Mouse (Mus musculus) cerebellum, adult 2 months (tissue): ENCODE data around the gene Fer.

Experiments used
- CTCF ChIP-seq: fragments of 200-500 bp; IDR thresholded peaks from 2 replicates; pipeline ENCODE4 v1.5.1; 2011; ENCODE audit warnings: low read depth, mild to moderate bottlenecking, control low read depth, low read length, moderate library complexity, borderline replicate concordance; ENCODE audit not compliant: insufficient read depth
- POLR2A ChIP-seq: fragments of 200-500 bp; IDR thresholded peaks from 2 replicates; pipeline ENCODE4 v1.6.1; 2011; ENCODE audit warnings: low read length, control low read depth, borderline replicate concordance; ENCODE audit not compliant: insufficient read depth

DNA sequence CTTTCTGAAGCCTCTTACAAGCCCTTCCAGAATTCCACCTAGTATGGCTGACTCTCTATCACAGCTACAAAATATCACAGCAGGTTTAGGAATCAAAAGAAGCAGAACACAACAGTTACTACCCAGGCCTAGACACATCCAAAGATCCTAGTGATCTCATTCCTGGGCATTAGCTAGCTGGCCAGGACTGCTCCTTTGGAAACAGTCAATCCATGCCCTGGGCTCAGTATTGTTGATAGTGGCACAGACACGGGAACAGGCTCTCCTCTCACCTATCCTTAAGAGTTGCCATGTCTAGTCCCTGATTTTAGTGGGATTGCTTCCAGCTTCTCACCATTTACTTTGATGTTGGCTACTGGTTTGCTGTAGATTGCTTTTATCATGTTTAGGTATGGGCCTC is 20.6 kb upstream of the Fer start:
- no peak for TF ChIP-seq POLR2A
- TF ChIP-seq CTCF = no peak
